Mouse (Mus musculus): ENCODE results near the gene Frmpd2. TPM values are rescaled to one million over a fixed set of nuclear protein-coding genes. Genes with fewer than 3 reads are reported as not detected.

Frmpd2 gene
- total RNA-seq, 4 experiments from 2014 or later, result not detected

DNA sequence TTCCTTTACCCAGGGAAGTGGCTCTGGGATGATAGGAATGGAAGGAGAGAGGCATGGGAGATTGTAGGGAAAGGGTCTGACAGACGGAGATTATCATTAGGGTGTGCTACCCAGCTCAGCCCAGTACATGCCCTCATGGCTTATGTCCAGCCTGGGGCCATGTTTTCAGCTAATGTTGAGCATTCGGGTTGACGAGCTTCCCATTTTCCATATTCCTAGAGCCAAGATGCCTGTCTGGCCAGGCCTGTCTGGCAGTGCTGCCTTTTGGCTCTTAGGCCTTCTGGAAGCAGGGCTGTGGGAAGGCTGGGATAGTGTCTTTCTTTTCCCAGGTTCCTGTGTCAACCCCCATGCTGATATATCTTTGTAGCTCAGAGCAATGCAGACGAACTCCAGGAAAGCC, 35.2 kb downstream of the Frmpd2 start:
- DNase-seq (ENCODE audit: low spot score in 2 of 2), result peak in 1 of 2 experiments; percentile 10

DNA sequence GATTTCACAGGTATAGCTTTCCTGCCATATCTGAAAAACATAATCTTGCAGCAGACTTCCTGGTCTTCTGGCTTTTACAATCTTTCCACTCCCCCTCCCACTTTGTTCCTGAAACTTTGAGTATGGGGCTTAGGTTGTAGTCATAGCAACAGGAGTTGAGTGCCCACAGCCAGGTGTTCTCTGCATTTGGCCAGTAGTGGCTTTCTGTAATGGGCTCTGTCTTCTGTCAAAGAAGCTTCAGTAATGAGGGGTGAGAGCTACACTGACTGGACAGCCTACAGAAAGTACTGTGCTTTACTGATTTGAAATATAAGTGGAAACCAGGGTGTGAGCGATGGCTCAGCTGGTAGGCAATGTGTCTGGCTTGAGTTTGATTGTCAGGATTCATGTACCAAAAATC, 37.2 kb downstream of the Frmpd2 start:
- DNase-seq (ENCODE audit: low spot score in 2 of 2), result no peak

DNA sequence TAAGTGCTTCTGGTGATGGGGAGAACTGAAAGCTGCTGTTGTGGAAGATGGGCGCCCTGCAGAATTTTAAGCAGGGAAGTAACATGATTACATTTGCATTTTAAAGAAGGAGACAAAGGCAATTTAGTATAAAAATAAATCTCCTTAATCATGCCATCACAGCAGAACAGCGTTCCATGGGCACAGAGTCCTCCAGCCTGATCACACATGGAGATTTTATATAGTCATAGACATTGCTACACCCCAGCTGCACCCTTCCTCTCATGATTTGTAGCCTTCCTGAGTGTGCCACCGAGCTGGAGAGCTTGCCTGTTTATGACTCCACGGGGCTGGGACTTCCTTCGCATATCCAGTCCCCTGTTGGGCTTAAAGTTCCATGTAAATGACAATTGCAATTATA, 42.4 kb downstream of the Frmpd2 start:
- DNase-seq (ENCODE audit: low spot score in 2 of 2), result no peak

DNA sequence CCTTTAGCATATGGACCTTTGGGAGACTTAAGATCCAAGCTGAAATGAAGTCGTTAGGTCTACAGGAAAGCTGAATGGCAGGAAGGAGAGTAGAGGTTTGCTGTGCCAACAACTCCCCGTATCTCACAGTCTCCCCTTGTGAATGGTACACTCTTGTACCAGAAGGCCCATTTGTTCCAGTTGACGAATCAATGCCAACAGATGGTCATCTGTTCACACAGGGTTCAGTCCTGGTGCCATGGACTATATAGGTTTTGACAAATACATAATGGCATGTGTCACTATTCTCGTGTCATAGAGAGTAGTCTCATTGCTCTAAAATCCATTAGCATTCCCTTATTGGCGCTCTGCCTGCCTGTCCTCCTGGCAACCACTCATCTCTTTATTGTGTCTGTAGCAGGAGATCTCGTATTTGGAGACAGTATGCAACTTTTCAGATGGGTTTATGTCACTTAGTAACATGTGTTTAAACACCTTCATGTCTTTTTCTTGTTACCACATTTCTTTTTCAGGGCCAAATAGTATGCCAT, 43.3 kb downstream of the Frmpd2 start:
- DNase-seq (ENCODE audit: low spot score in 2 of 2), result no peak

- no peak for DNase-seq (ENCODE audit: low spot score in 2 of 2)
Observed at GRCm38 (mm10) chr14:33521538-33521937, 50.0 kb downstream of the Frmpd2 start.

GRCm38 (mm10) chr14:33525272-33525983, 53.9 kb downstream of the Frmpd2 start:
- DNase-seq (ENCODE audit: low spot score in 2 of 2), result no peak

GRCm38 (mm10) chr14:33526621-33527020, 55.1 kb downstream of the Frmpd2 start:
- DNase-seq (ENCODE audit: low spot score in 2 of 2), result no peak

DNA sequence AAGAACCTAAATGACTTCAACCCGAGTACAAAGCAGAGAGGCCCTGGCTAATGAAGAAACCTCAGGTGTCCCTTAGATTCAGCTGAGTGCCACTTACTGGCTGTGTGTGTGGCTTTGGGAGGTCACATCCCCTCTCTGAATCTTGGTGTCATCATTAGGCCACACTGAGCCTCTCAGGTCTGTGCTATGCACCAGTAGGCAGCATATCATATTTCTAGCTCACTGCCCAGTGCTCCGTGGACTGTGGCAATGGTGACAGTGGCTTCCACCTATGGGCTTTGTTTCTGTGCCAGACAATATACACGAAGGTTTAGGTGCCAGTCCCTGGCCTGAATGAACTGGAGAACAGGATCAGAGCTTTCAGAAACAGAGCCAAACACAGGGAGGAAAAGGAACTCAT, 56.4 kb downstream of the Frmpd2 start:
- DNase-seq (ENCODE audit: low spot score in 2 of 2), result no peak

GRCm38 (mm10) chr14:33531331-33531912, 59.9 kb downstream of the Frmpd2 start:
- DNase-seq (ENCODE audit: low spot score in 2 of 2), result no peak

GRCm38 (mm10) chr14:33532792-33533191, 61.3 kb downstream of the Frmpd2 start:
- DNase-seq (ENCODE audit: low spot score in 2 of 2), result no peak

DNA sequence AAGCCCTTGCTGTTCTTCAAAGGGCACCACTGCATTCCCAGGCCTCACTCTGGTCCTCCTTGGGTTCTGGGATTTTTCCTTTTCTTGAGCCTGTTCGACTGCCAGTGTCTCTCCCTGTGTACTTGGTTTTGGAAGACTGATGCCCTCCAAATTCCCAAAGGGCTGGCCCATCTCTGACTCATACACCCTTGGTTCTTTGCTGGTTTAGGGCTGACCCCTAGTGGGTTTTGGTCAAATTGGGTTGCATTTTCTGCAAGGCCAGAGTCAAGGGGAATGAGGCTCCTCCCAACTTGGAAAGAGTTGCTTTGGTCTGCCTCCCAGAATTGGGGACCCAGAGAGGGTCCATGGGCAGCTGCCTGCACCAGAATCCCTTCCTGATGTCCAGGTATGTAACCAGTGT, 62.0 kb downstream of the Frmpd2 start:
- no peak for DNase-seq (ENCODE audit: low spot score in 2 of 2)

GRCm38 (mm10) chr14:33535317-33535716, 63.8 kb downstream of the Frmpd2 start:
- no peak for DNase-seq (ENCODE audit: low spot score in 2 of 2)

GRCm38 (mm10) chr14:33539559-33540167, 68.2 kb downstream of the Frmpd2 start:
- no peak for DNase-seq (ENCODE audit: low spot score in 2 of 2)

GRCm38 (mm10) chr14:33545565-33546143, 74.2 kb downstream of the Frmpd2 start:
- no peak for DNase-seq (ENCODE audit: low spot score in 2 of 2)

DNA sequence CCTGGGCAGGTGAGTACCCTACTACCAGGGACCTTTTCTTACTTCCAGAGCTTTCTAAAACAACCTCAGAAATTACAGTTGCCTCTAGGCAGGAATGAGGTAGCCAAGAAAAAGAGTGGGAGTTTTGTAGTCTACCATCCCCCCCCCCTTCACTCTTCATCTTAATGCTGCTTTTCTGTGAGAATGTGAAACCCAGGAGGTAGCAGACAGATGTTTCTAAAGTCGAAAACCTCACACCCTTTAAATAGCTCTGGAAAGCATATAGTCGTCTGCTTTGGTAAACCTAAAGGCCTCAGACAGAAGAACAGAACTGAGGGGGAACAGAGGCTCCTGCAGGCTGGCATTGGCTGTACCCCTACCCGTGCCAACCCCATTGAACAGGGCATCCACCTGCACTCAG, 77.2 kb downstream of the Frmpd2 start:
- no peak for DNase-seq (ENCODE audit: low spot score in 2 of 2)

- no peak for DNase-seq (ENCODE audit: low spot score in 2 of 2)
Observed at GRCm38 (mm10) chr14:33549856-33550255, 78.4 kb downstream of the Frmpd2 start.

GRCm38 (mm10) chr14:33570737-33571136, 99.2 kb downstream of the Frmpd2 start:
- DNase-seq (ENCODE audit: low spot score in 2 of 2), result no peak

GRCm38 (mm10) chr14:33573643-33574042, 102.1 kb downstream of the Frmpd2 start:
- no peak for DNase-seq (ENCODE audit: low spot score in 2 of 2)

- DNase-seq (ENCODE audit: low spot score in 2 of 2), result no peak
Observed at GRCm38 (mm10) chr14:33579771-33580484, 108.4 kb downstream of the Frmpd2 start.

DNA sequence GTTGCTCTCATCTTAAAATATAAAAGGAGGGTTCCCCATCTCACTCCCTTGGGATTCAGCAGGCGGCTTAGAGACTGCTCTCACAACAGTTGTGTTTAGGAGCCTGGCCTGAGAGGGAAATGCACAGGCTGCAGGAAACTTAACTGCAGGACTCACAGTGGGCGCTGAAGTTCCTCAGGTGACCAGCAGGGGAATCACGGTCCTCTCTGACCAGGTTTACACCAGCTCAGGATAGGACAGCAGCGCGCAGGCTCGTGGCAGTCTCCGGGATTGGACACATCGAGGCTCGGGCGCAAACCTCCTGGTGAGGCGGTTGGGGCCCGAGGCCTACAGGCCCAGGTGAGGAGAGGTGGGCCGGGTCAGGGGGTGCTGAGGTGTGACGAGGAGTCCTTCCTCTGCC, 117.5 kb downstream of the Frmpd2 start, which contains the start of gene Ptpn20:
TSS of gene Ptpn20 (plus strand) at position 257 of the 400 bp plus-strand sequence.
- no peak for DNase-seq (ENCODE audit: low spot score in 2 of 2)

GRCm38 (mm10) chr14:33598376-33599130, 127.1 kb downstream of the Frmpd2 start:
- no peak for DNase-seq (ENCODE audit: low spot score in 2 of 2)

Measured in gastrocnemius, adult 8-10 months (tissue).